Mouse (Mus musculus) cerebellum, postnatal 36 days (tissue): Measurements from ENCODE around the gene Qrich1.
A peak's percentile ranks its signal among the peaks of the same experiment; 100 is the strongest.

ENCODE experiments used
- DNase-seq, 2 experiments: peaks; one replicate each; pipeline ENCODE4 v3.0.0; 2021 to 2022; ENCODE audit warnings: mixed read lengths in 2 of 2

Gene Qrich1

DNA sequence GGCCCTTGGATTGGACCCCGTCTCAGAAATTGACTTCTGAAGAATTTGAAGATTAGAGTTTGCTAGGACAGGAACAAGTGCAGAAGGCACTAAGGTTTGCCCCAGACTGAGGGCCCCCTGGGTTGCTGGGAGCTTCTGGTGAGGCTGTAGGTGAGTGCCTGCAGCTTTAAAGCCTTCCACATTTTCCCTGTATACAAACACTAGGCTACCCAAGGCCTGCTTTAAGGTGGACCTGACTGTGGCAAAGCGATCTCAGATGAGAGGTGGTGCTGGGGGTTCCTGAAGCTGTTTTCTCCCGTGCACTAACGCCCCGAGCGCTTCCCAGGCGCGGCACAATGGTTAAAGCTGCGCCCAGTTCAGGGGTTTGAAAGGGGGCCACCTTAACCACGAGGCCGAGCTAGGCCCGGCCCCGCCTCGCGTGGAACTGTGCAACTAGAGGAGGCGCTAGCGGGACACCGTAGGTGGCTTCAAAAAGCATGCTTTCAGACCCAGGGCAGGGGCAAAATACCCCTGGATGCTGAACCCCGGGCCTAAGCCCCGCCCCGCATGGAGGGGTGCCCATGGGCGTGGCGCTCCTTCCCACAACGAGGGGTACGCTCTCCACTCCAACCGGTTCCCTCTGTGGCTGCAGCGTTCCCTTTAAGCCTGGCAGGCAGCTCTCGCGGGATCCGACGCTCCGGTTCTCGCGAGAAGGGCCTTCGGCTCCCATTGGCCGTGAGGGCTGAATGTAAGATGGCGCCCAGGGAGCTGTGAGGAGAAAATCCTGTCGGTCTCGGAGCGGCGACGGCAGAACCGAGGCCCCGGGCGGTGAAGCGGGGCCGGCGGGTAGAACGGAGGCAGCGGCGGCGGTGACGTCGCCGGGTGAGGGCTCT, at the start of gene Qrich1:
TSS of gene Qrich1 (plus strand) at position 427 of the 872 bp plus-strand sequence.
- peak; percentile 93 to 94 for DNase-seq

- no peak for DNase-seq
Measured at GRCm38 (mm10) chr9:108469430-108469829, 47.2 kb upstream of the Qrich1 start.

GRCm38 (mm10) chr9:108469845-108470244, 46.8 kb upstream of the Qrich1 start:
- DNase-seq = no peak

GRCm38 (mm10) chr9:108474528-108474927, 42.1 kb upstream of the Qrich1 start:
- no peak for DNase-seq

DNA sequence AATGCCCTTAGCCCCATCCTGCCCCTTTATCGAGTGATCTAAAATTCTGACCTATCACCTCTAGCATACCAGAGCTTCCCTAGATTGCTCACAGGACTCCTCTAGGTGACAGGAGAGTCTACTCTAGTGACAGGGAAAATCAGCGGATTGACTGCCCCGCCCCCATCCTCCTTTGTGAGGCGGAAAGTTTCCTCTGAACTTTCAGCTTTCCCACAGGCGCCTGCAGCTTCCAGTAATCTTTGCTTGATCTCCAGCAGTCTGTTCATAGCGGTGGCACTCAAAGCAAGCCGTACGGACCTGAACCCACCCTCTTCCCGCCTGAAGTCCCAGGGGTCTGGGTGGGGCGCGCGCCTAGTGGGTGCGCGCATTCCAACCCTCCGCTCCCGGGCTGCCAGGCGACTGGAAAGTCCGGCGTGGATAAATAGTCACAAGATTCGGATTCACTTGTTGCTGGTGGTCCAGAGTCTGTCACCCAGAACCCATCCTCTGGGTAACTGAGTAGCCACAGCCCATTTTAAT, 37.9 kb upstream of the Qrich1 start:
- no peak for DNase-seq

GRCm38 (mm10) chr9:108479241-108479640, 37.4 kb upstream of the Qrich1 start:
- no peak for DNase-seq

- DNase-seq = no peak
Measured at GRCm38 (mm10) chr9:108479721-108480351, 36.8 kb upstream of the Qrich1 start, which contains the start of gene Lamb2. TSS of gene Lamb2 (plus strand) at chr9:108479736.

DNA sequence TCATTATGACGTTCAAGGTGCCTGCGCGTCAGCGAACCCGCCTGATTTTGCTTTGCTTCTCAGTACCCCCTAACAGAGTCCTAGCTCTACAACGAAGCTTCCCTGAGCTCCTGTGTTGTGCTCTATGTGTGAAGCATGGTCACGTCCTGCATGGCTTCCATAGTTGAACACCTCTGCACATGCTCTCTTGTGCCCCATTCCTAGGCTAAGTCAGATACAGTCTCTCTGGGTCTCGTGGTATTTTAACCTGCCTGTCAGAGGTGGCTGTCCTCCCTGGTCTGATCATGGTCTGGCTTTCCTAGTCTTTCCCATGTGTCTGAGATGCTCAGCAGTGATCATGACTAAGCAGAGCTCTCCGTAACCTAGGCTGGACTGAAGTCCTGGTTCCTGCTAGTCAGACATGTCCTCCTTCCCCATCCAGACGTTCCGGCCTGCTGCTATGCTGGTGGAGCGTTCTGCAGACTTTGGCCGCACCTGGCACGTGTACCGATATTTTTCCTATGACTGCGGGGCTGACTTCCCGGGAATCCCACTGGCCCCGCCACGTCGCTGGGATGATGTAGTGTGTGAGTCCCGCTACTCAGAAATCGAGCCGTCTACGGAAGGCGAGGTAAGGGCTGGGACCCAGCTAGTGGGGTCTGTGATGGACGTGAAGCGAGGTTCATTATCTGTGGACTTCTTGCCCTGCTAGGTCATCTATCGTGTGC, 35.6 kb upstream of the Qrich1 start:
- DNase-seq = no peak

- no peak for DNase-seq
Measured at GRCm38 (mm10) chr9:108481520-108482210, 34.9 kb upstream of the Qrich1 start.

DNA sequence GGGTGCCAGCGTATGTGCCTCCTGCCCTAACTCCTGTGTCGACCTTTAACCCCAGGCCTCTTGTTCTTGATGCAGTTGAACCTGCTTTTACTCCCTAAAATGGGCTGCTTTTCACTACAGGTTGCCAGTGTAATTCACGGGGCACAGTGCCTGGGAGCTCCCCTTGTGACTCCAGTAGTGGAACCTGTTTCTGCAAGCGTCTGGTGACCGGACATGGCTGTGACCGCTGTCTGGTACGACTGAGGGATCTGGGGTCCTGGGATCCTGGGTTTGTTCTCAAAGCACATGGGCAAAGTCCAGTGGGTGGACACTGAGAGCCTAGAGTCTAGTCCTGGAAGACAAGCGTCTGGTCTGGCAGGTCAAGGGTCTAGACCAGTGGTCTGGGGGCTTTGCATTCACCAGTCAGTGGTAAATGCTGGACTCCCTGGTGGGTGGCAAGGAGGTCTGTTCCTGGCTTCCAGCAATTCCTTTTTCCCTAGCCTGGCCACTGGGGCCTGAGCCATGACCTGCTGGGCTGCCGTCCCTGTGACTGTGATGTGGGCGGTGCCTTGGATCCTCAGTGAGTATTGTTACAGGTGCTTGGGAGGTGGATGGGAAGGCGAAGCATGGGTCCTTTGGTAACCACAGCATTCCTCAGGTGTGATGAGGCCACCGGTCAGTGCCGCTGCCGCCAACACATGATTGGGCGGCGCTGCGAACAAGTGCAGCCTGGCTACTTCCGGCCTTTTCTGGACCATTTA, 33.4 kb upstream of the Qrich1 start:
- no peak for DNase-seq

- no peak for DNase-seq
Measured at GRCm38 (mm10) chr9:108484021-108484420, 32.6 kb upstream of the Qrich1 start.

- DNase-seq = no peak
Measured at GRCm38 (mm10) chr9:108485301-108485875, 31.2 kb upstream of the Qrich1 start.

DNA sequence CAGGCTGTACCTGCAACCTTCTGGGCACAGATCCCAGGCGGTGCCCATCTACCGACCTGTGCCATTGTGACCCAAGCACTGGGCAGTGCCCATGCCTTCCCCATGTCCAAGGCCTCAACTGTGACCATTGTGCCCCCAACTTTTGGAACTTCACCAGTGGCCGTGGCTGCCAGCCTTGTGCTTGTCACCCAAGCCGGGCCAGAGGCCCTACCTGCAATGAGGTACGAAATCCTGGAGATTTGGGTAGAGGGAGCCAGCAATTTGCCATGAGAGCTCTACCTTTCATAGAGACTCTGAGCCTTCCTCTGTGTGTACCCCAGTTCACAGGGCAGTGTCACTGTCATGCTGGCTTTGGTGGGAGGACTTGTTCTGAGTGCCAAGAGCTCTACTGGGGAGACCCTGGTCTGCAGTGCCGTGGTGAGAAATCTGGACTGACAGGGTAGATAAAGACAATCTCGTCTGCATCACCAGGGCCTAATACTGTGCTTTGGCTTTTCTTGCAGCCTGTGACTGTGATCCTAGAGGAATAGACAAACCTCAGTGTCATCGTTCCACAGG, 29.6 kb upstream of the Qrich1 start:
- DNase-seq = no peak

DNA sequence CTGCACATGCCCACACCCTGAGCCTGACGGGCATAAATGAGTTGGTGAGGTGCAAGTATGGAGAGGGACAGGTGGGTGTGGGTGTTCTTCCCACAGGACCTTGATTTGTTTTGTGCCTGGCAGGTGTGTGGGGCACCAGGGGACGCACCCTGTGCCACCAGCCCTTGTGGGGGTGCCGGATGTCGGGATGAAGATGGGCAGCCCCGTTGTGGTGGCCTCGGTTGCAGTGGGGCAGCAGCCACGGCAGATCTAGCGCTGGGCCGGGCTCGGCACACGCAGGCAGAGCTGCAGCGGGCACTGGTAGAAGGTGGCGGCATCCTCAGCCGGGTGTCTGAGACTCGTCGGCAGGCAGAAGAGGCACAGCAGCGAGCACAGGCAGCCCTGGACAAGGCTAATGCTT, 28.2 kb upstream of the Qrich1 start:
- DNase-seq = no peak

GRCm38 (mm10) chr9:108489215-108489614, 27.4 kb upstream of the Qrich1 start:
- DNase-seq = no peak

- no peak for DNase-seq
Measured at GRCm38 (mm10) chr9:108489702-108490558, 26.7 kb upstream of the Qrich1 start.

GRCm38 (mm10) chr9:108490559-108491285, 25.9 kb upstream of the Qrich1 start, which contains the start of gene Usp19:
TSS of gene Usp19 (plus strand) at chr9:108490602.
- peak; percentile 94 to 96 for DNase-seq

GRCm38 (mm10) chr9:108491286-108491580, 25.4 kb upstream of the Qrich1 start:
- no peak for DNase-seq

GRCm38 (mm10) chr9:108492043-108492750, 24.4 kb upstream of the Qrich1 start:
- no peak for DNase-seq
